Mouse (Mus musculus) cerebellum, adult 9-11 months (tissue): Measurements from ENCODE around the gene Ebf3.
A peak's percentile ranks its signal among the peaks of the same experiment; 100 is the strongest.

Experiments
- DNase-seq: peaks from one replicate; pipeline ENCODE4 v3.0.0; 2022

Ebf3 gene

GRCm38 (mm10) chr7:137272252-137272651, 42.0 kb downstream of the Ebf3 start:
- no peak for DNase-seq

GRCm38 (mm10) chr7:137268452-137269155, 45.6 kb downstream of the Ebf3 start:
- DNase-seq: no peak

GRCm38 (mm10) chr7:137267441-137267840, 46.8 kb downstream of the Ebf3 start:
- DNase-seq: no peak

- DNase-seq: no peak
These were observed 47.7 kb downstream of the Ebf3 start for GRCm38 (mm10) chr7:137266575-137266974.

GRCm38 (mm10) chr7:137262330-137262729, 51.9 kb downstream of the Ebf3 start:
- no peak for DNase-seq

GRCm38 (mm10) chr7:137246213-137246872, 67.9 kb downstream of the Ebf3 start:
- DNase-seq: peak; percentile 30

GRCm38 (mm10) chr7:137244839-137245238, 69.4 kb downstream of the Ebf3 start:
- no peak for DNase-seq

- no peak for DNase-seq
These were observed 73.8 kb downstream of the Ebf3 start for GRCm38 (mm10) chr7:137240481-137240880.

- no peak for DNase-seq
These were observed 74.6 kb downstream of the Ebf3 start for GRCm38 (mm10) chr7:137239542-137240133.

GRCm38 (mm10) chr7:137237419-137237818, 76.8 kb downstream of the Ebf3 start:
- DNase-seq: no peak

- no peak for DNase-seq
These were observed 90.4 kb downstream of the Ebf3 start for GRCm38 (mm10) chr7:137223823-137224222.

GRCm38 (mm10) chr7:137222831-137223505, 91.3 kb downstream of the Ebf3 start:
- DNase-seq: no peak

- DNase-seq: no peak
These were observed 92.6 kb downstream of the Ebf3 start for GRCm38 (mm10) chr7:137221599-137221998.

GRCm38 (mm10) chr7:137220436-137220835, 93.8 kb downstream of the Ebf3 start:
- no peak for DNase-seq

- no peak for DNase-seq
These were observed 95.5 kb downstream of the Ebf3 start for GRCm38 (mm10) chr7:137218706-137219105.

- no peak for DNase-seq
These were observed 100.8 kb downstream of the Ebf3 start for GRCm38 (mm10) chr7:137213444-137213843.

- DNase-seq: no peak
These were observed 102.9 kb downstream of the Ebf3 start for GRCm38 (mm10) chr7:137211332-137211731.

- no peak for DNase-seq
These were observed 104.4 kb downstream of the Ebf3 start for GRCm38 (mm10) chr7:137209688-137210345.

GRCm38 (mm10) chr7:137208556-137208955, 105.7 kb downstream of the Ebf3 start:
- DNase-seq: no peak

- DNase-seq: no peak
These were observed 107.4 kb downstream of the Ebf3 start for GRCm38 (mm10) chr7:137206770-137207285.

GRCm38 (mm10) chr7:137199533-137199932, 114.7 kb downstream of the Ebf3 start:
- DNase-seq: no peak

GRCm38 (mm10) chr7:137198921-137199320, 115.3 kb downstream of the Ebf3 start:
- no peak for DNase-seq
